Mouse (Mus musculus) ES-E14 (cell line): ENCODE results near the gene Dapk2.

Source experiments
- CHD2 ChIP-seq: IDR thresholded peaks from 2 replicates; pipeline ENCODE4 v1.6.1; 2014; ENCODE audit warnings: mild to moderate bottlenecking, low read depth, low read length, inconsistent platforms
- HCFC1 ChIP-seq: IDR thresholded peaks from 2 replicates; pipeline ENCODE4 v1.6.1; 2012; ENCODE audit warnings: low read length, inconsistent platforms, borderline replicate concordance; ENCODE audit not compliant: insufficient read depth
- ZC3H11A ChIP-seq: IDR thresholded peaks from 2 replicates; pipeline ENCODE4 v1.6.1; 2012; ENCODE audit warnings: low read depth, mild to moderate bottlenecking, inconsistent platforms, low read length, borderline replicate concordance
- ZNF384 ChIP-seq: IDR thresholded peaks from 2 replicates; pipeline ENCODE4 v1.6.1; 2012; ENCODE audit warnings: low read depth, low read length, inconsistent platforms

DNA sequence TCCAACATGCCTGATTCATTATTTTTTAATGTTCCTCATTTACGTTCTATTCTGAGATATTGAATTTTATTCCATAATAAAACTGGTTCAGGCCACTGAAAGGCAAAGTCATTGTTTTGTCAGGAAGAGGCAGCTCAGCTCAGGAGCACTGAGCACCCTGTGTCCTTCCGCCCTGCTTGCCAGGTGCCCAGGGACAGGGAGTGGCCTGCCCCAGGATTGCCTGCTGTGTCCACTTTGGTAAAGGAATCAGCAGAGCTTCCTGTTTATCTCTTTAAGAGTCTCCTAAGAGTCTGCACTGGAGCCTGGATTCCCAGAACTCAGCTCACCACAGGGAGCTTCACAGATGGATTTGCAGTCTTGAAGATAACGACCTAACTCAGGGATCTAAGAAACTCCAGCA, 153.4 kb downstream of the Dapk2 start:
- TF ChIP-seq ZC3H11A, result no peak
- TF ChIP-seq CHD2, result no peak
- no peak for TF ChIP-seq HCFC1
- TF ChIP-seq ZNF384, result no peak
